23 mouse cellular contexts compared by ENCODE assay signal in the genomic region with DNA sequence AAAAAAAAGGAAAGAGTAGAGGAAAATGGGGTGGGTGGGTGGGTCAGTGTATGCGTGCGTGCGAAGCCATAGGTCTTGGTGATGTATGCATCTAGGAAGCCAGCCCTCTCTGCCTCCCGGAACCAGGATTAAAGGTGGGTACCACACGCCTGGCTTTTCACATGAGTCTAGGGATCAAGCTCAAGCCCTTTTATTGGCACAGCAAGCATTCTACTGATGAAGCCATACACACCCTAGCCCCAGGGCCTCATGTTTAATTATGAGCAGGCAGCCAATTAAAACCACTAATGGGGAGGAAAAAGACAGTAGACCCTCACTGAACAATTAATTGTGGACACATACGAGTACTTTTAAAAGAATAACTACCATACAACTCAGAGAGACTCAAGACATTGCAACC. TPM values are rescaled to one million over a fixed set of nuclear protein-coding genes. Genes with fewer than 3 reads are reported as not detected.
"Had no signal": no experiment of that assay in that cellular context is flagged by ENCODE, and none has a peak within 500 bp of the region (broad histone marks: within the 10 kb centered on the region; RNA-seq: fewer than 3 reads in every experiment).

No protein-coding gene starts in this region.

- H3K9me3 ChIP-seq: limb, embryonic 10.5 days; limb, embryonic 13.5 days; liver, embryonic 12.5 days; liver, embryonic 15.5 days; lung, embryonic 15.5 days; megakaryocyte, embryonic 14.5 days; midbrain, embryonic 12.5 days; neural tube, embryonic 13.5 days had no signal

- H3K4me2 ChIP-seq: limb, embryonic 13.5 days; liver, embryonic 12.5 days; liver, embryonic 15.5 days; lung, embryonic 15.5 days; midbrain, embryonic 12.5 days; neural tube, embryonic 13.5 days had no signal

- H3K36me3 ChIP-seq: limb, embryonic 10.5 days; limb, embryonic 13.5 days; liver, embryonic 12.5 days; liver, embryonic 15.5 days; lung, embryonic 15.5 days; midbrain, embryonic 12.5 days; neural tube, embryonic 13.5 days had no signal

- ATAC-seq: liver, embryonic 12.5 days; midbrain, embryonic 16.5 days had no signal

- H3K27me3 ChIP-seq: limb, embryonic 13.5 days; liver, embryonic 12.5 days; liver, embryonic 15.5 days; lung, embryonic 15.5 days; midbrain, embryonic 12.5 days; neural tube, embryonic 13.5 days had no signal

- H3K4me3 ChIP-seq: limb, embryonic 10.5 days; limb, embryonic 13.5 days; liver, embryonic 12.5 days; liver, embryonic 15.5 days; lung, embryonic 15.5 days; megakaryocyte, embryonic 14.5 days; midbrain, embryonic 12.5 days; myocyte; neural tube, embryonic 13.5 days had no signal

- H3K9ac ChIP-seq: limb, embryonic 13.5 days; liver, embryonic 12.5 days; liver, embryonic 15.5 days; lung, embryonic 15.5 days; midbrain, embryonic 12.5 days; neural tube, embryonic 13.5 days had no signal

- DNase-seq: kidney, adult 9 months; kidney, postnatal 14 days; kidney, postnatal 4 days; liver; lung, adult 18-20 months; lung, postnatal 10 days; lung, postnatal 36 days; right cerebral cortex, adult 18-20 months; right cerebral cortex, postnatal 14 days; right cerebral cortex, postnatal 4 days; thymus, postnatal 36 days had no signal

- H3K27ac ChIP-seq: limb, embryonic 10.5 days; limb, embryonic 13.5 days; liver, embryonic 12.5 days; liver, embryonic 15.5 days; lung, embryonic 15.5 days; midbrain, embryonic 12.5 days; neural tube, embryonic 13.5 days; stomach, postnatal 0 days had no signal

- H3K4me1 ChIP-seq: neural tube, embryonic 13.5 days had no signal

RNA-seq across cellular contexts. Expression of a gene that starts 33.2 kb away (rescaled TPM):
- total RNA-seq: monocyte, adult 5-6 weeks had no signal

RNA-seq across cellular contexts. Expression of a gene that starts 33.2 kb away (rescaled TPM):
- total RNA-seq: monocyte, adult 5-6 weeks had no signal
- polyA plus RNA-seq: neural tube, embryonic 13.5 days had no signal
